Mouse (Mus musculus) bone marrow, adult 2 months (tissue): ENCODE data around the gene Mtmr4.

Experiments
- CTCF ChIP-seq: fragments of 200-500 bp; IDR thresholded peaks from 2 replicates; pipeline ENCODE4 v1.5.1; 2011; ENCODE audit warnings: low read length, control low read depth; ENCODE audit not compliant: control insufficient read depth, insufficient read depth
- POLR2A ChIP-seq: fragments of 200-500 bp; IDR thresholded peaks from 2 replicates; pipeline ENCODE4 v1.6.1; 2011; ENCODE audit warnings: low read depth, mild to moderate bottlenecking, control low read depth, low read length, borderline replicate concordance; ENCODE audit not compliant: control insufficient read depth

DNA sequence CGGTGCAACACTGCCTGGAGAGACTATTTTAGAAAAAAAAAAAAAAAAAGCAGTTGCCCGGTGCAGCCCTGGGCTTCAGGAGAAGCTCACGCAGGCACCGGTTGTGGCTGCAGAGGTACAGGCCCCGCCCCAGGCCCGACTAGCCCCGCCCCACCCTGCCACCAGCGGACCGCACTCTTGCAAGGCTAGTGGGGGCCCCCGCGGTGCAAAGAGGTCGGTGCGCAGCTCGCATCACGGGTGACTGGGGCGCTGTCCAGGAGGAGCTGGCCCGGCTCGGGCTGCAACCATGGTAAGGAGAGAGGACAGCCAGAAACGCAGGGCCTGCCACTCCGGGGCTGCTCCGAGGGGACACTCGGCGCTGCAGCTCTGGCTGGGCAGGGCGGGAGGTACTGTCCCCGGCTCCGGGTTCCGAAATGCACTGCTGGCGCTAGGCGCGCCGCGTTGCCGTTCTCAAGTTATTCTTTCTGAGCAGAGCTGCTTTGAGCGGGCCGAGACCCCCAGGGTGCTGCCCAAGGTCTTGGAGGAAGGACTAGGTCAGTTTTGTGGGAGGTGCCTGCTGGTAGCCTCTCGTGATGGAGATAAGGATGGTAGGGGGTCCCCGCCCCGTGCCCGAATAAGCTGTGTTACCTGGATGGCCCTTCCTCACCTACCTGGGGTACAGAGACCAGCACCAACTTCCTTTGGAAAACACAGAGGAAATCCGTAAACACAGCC is 13.6 kb upstream of the Mtmr4 start:
- TF ChIP-seq CTCF: no peak
- TF ChIP-seq POLR2A: peak; percentile 29; the same call in 1 of the 2 replicates
